Mouse (Mus musculus) liver, embryonic 13.5 days (tissue): ENCODE results near the gene Olfr733. TPM values are rescaled to one million over a fixed set of nuclear protein-coding genes. Genes with fewer than 3 reads are reported as not detected.

Experiments used
- ATAC-seq: fragments of 200-750 bp; cut with Nextera tagmentation; 2 replicates; pipeline ENCODE4 v1.8.0; 2017; ENCODE audit warnings: low read depth, mild to moderate bottlenecking, moderate number of reproducible peaks, moderate library complexity
- DNase-seq: peaks from one replicate; pipeline ENCODE4 v3.0.0; 2022
- H3K27ac ChIP-seq: fragments of 300-500 bp; sonication (generic); 2 replicates; pipeline ENCODE4 v1.5.1; 2015; ENCODE audit warnings: moderate library complexity, mild to moderate bottlenecking, inconsistent platforms
- H3K27me3 ChIP-seq: fragments of 300-500 bp; sonication (generic); 2 replicates; pipeline ENCODE4 v1.6.1; 2015; ENCODE audit warnings: mild to moderate bottlenecking, inconsistent platforms
- H3K36me3 ChIP-seq: fragments of 300-500 bp; sonication (generic); 2 replicates; pipeline ENCODE4 v1.6.1; 2015; ENCODE audit warnings: mild to moderate bottlenecking, inconsistent platforms
- H3K4me1 ChIP-seq: fragments of 300-500 bp; sonication (generic); replicated peaks from 2 replicates; pipeline ENCODE4 v1.6.1; 2015; ENCODE audit warnings: inconsistent platforms
- H3K4me2 ChIP-seq: fragments of 300-500 bp; sonication (generic); 2 replicates; pipeline ENCODE4 v1.6.1; 2015; ENCODE audit warnings: inconsistent platforms, mild to moderate bottlenecking, moderate library complexity
- H3K4me3 ChIP-seq: fragments of 300-500 bp; sonication (generic); replicated peaks from 2 replicates; pipeline ENCODE4 v1.5.1; 2015; ENCODE audit warnings: mild to moderate bottlenecking, inconsistent platforms
- H3K9ac ChIP-seq: fragments of 300-500 bp; sonication (generic); 2 replicates; pipeline ENCODE4 v1.6.1; 2015; ENCODE audit warnings: mild to moderate bottlenecking, inconsistent platforms
- H3K9me3 ChIP-seq: fragments of 300-500 bp; sonication (generic); replicated peaks from 2 replicates; pipeline ENCODE4 v1.6.1; 2016; ENCODE audit warnings: inconsistent platforms
- WGBS: fragments of 180-500 bp; shearing (Covaris S2); methylation state at CpG from one replicate; pipeline ENCODE4 v1.1.7; 2015; ENCODE audit not compliant: insufficient replicate concordance; 5-methylcytosine and 5-hydroxymethylcytosine counted together
- polyA plus RNA-seq: library from polyadenylated mRNA; unstranded; fragments of >200 nt; fragmentation: Nextera tagmentation; extraction: Ambion mirVana; gene quantifications from 2 replicates; pipeline ENCODE4 v1.2.1, GENCODE M21; 2015

Olfr733 gene
- not detected in 2 replicates for polyA plus RNA-seq

GRCm38 (mm10) chr14:50301422-50301821 is at the start of gene Olfr733:
Olfr733 (minus strand) TSS chr14:50301522.
- no peaks in the 10 kb centered on the region for H3K36me3 ChIP-seq
- H3K27ac ChIP-seq: no peak within 1 kb of the TSS
- DNase-seq (no peak), ATAC-seq (no peak)
- H3K9ac ChIP-seq: no peak within 1 kb of the TSS
- no peaks in the 10 kb centered on the region for H3K9me3 ChIP-seq
- H3K4me1 ChIP-seq: no peaks in the 10 kb centered on the region
- no peak within 1 kb of the TSS for H3K4me2 ChIP-seq
- H3K27me3 ChIP-seq: no peaks in the 10 kb centered on the region
- H3K4me3 ChIP-seq: no peak within 1 kb of the TSS

GRCm38 (mm10) chr14:50348796-50349195 is 47.5 kb upstream of the Olfr733 start, which contains the start of gene Olfr735:
Olfr735 (minus strand) TSS chr14:50348872.
- Histone ChIP-seq H3K4me1 (no peaks in the 10 kb centered on the region), H3K9me3 (no peaks in the 10 kb centered on the region), H3K27me3 (no peaks in the 10 kb centered on the region), H3K4me3 (no peak within 1 kb of the TSS), H3K4me2 (no peak within 1 kb of the TSS), H3K36me3 (no peaks in the 10 kb centered on the region), H3K9ac (no peak within 1 kb of the TSS), H3K27ac (no peak within 1 kb of the TSS)
- WGBS: 64% methylated on average over 2 of the region's 2 CpGs
- ATAC-seq (no peak), DNase-seq (no peak)

- ATAC-seq (no peak), DNase-seq (no peak)
- H3K9ac ChIP-seq: no peak within 1 kb of the TSS
- H3K27me3 ChIP-seq: no peaks in the 10 kb centered on the region
- H3K36me3 ChIP-seq: no peaks in the 10 kb centered on the region
- H3K4me3 ChIP-seq: no peak within 1 kb of the TSS
- H3K9me3 ChIP-seq: no peaks in the 10 kb centered on the region
- H3K4me1 ChIP-seq: no peaks in the 10 kb centered on the region
- 28% methylated on average over 1 of the region's 1 CpGs for WGBS
- H3K4me2 ChIP-seq: no peak within 1 kb of the TSS
- H3K27ac ChIP-seq: no peak within 1 kb of the TSS
Measured at GRCm38 (mm10) chr14:50326661-50327060, 25.3 kb upstream of the Olfr733 start, which contains the start of gene Olfr734. Olfr734 (minus strand) TSS chr14:50326761.

- H3K27ac ChIP-seq: no peak within 1 kb of the TSS
- no peaks in the 10 kb centered on the region for H3K4me1 ChIP-seq
- H3K36me3 ChIP-seq: no peaks in the 10 kb centered on the region
- DNase-seq (no peak), ATAC-seq (no peak)
- no peak within 1 kb of the TSS for H3K9ac ChIP-seq
- no peak within 1 kb of the TSS for H3K4me2 ChIP-seq
- no peak within 1 kb of the TSS for H3K4me3 ChIP-seq
- WGBS: 67% methylated on average over 1 of the region's 1 CpGs
- no peaks in the 10 kb centered on the region for H3K27me3 ChIP-seq
- no peaks in the 10 kb centered on the region for H3K9me3 ChIP-seq
Measured at GRCm38 (mm10) chr14:50284106-50284505, 17.2 kb downstream of the Olfr733 start, which contains the start of gene Olfr732. Olfr732 (minus strand) TSS chr14:50284206.

Other genes with a start within 250 kb of the Olfr733 start
- not detected in 2 replicates for gene Olfr726, start 210.6 kb downstream of the Olfr733 start, polyA plus RNA-seq
- gene Olfr727, start 178.3 kb downstream of the Olfr733 start, polyA plus RNA-seq: not detected in 2 replicates
- not detected in 2 replicates for gene Olfr728, start 158.8 kb downstream of the Olfr733 start, polyA plus RNA-seq
- not detected in 2 replicates for gene Olfr729, start 148.6 kb downstream of the Olfr733 start, polyA plus RNA-seq
- gene Olfr730, start 113.3 kb downstream of the Olfr733 start, polyA plus RNA-seq: not detected in 2 replicates
- not detected in 2 replicates for gene Olfr731, start 59.7 kb downstream of the Olfr733 start, polyA plus RNA-seq
- not detected in 2 replicates for gene Olfr732, start 17.3 kb downstream of the Olfr733 start, polyA plus RNA-seq
- gene Olfr734, start 25.2 kb upstream of the Olfr733 start, polyA plus RNA-seq: not detected in 2 replicates
- not detected in 2 replicates for gene Olfr735, start 47.4 kb upstream of the Olfr733 start, polyA plus RNA-seq
- not detected in 2 replicates for gene Tlr11, start 56.4 kb upstream of the Olfr733 start, polyA plus RNA-seq
- gene Olfr736, start 79.6 kb upstream of the Olfr733 start, polyA plus RNA-seq: not detected in 2 replicates
- gene Olfr738, start 106.0 kb upstream of the Olfr733 start, polyA plus RNA-seq: not detected in 2 replicates
- gene Olfr739, start 117.1 kb upstream of the Olfr733 start, polyA plus RNA-seq: not detected in 2 replicates
- gene Olfr740, start 144.0 kb upstream of the Olfr733 start, polyA plus RNA-seq: not detected in 2 replicates
- not detected in 2 replicates for gene Olfr741, start 171.2 kb upstream of the Olfr733 start, polyA plus RNA-seq
- gene Olfr742, start 202.1 kb upstream of the Olfr733 start, polyA plus RNA-seq: not detected in 2 replicates
- gene Olfr743, start 220.3 kb upstream of the Olfr733 start, polyA plus RNA-seq: not detected in 2 replicates